Mouse (Mus musculus) kidney, postnatal 4 days (tissue): Measurements from ENCODE around the gene Gm28048.

Experiments
- DNase-seq, 2 experiments: peaks; one replicate each; pipeline ENCODE4 v3.0.0; 2021; ENCODE audit warnings: mixed read lengths in 2 of 2

Gene Gm28048

GRCm38 (mm10) chr11:22830684-22831083 lies 151.2 kb downstream of the Gm28048 start:
- no peak for DNase-seq

- DNase-seq, result no peak
Measured at GRCm38 (mm10) chr11:22830179-22830611, 151.7 kb downstream of the Gm28048 start.

- no peak for DNase-seq
Measured at GRCm38 (mm10) chr11:22828988-22829632, 152.8 kb downstream of the Gm28048 start.

GRCm38 (mm10) chr11:22827514-22828080 lies 154.3 kb downstream of the Gm28048 start:
- DNase-seq, result no peak

- no peak for DNase-seq
Measured at GRCm38 (mm10) chr11:22826665-22827064, 155.2 kb downstream of the Gm28048 start.

GRCm38 (mm10) chr11:22826051-22826450 lies 155.8 kb downstream of the Gm28048 start:
- DNase-seq, result no peak

GRCm38 (mm10) chr11:22825548-22825947 lies 156.3 kb downstream of the Gm28048 start:
- no peak for DNase-seq

- peak; percentile 51 to 60 for DNase-seq
Measured at GRCm38 (mm10) chr11:22824049-22824705, 157.7 kb downstream of the Gm28048 start.

GRCm38 (mm10) chr11:22821243-22821642 lies 160.6 kb downstream of the Gm28048 start:
- no peak for DNase-seq

GRCm38 (mm10) chr11:22818371-22818770 lies 163.5 kb downstream of the Gm28048 start:
- no peak for DNase-seq

- no peak for DNase-seq
Measured at GRCm38 (mm10) chr11:22815877-22816276, 166.0 kb downstream of the Gm28048 start.

- DNase-seq, result no peak
Measured at GRCm38 (mm10) chr11:22815143-22815542, 166.7 kb downstream of the Gm28048 start.

GRCm38 (mm10) chr11:22813921-22814704 lies 167.8 kb downstream of the Gm28048 start:
- no peak for DNase-seq

- DNase-seq, result no peak
Measured at GRCm38 (mm10) chr11:22813427-22813826, 168.5 kb downstream of the Gm28048 start.

- DNase-seq, result no peak
Measured at GRCm38 (mm10) chr11:22811413-22811812, 170.5 kb downstream of the Gm28048 start.

GRCm38 (mm10) chr11:22809465-22810096 lies 172.3 kb downstream of the Gm28048 start:
- no peak for DNase-seq

- DNase-seq, result no peak
Measured at GRCm38 (mm10) chr11:22808040-22808439, 173.8 kb downstream of the Gm28048 start.

- DNase-seq, result no peak
Measured at GRCm38 (mm10) chr11:22805171-22805570, 176.7 kb downstream of the Gm28048 start.

GRCm38 (mm10) chr11:22799987-22800424 lies 181.9 kb downstream of the Gm28048 start:
- peak; percentile 66 to 77 for DNase-seq

GRCm38 (mm10) chr11:22798916-22799315 lies 183.0 kb downstream of the Gm28048 start:
- no peak for DNase-seq

GRCm38 (mm10) chr11:22794734-22795133 lies 187.2 kb downstream of the Gm28048 start:
- DNase-seq, result no peak

- no peak for DNase-seq
Measured at GRCm38 (mm10) chr11:22793881-22794203, 188.0 kb downstream of the Gm28048 start.
